Mouse (Mus musculus): ENCODE data around the gene Dennd4c. TPM values are rescaled to one million over a fixed set of nuclear protein-coding genes. Genes with fewer than 3 reads are reported as not detected.

The Dennd4c gene
- polyA plus RNA-seq, 2 experiments = 2.1 to 2.7 TPM

DNA sequence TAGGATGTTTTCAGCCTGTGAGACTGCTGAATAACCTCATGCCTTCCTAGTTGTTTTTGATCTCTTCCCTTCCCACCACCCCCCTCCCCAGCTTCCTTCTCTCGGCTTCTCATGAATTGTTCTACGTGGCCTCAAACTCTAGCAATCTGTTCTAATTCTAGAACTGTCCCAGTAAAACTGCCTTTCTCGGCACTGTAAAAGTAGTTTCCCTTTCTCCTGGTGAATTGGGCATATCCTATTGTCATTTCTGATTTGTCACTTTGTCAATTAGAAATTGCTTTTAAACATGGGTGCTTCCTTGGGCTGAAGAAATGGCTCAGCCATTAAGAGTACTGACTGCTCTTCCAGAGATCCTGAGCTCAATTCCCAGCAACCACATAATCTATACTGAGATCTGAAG lies 103.7 kb downstream of the Dennd4c start:
- DNase-seq (ENCODE audit: low read depth in 3 of 3, low spot score in 3 of 3) (no peak), ATAC-seq (ENCODE audit: insufficient read depth) (no peak)
- no peaks in the 10 kb centered on the region for H3K9me3 ChIP-seq (ENCODE audit: control insufficient read depth, low read length)
- no peak overlapping the region for H3K4me2 ChIP-seq (ENCODE audit: low read depth)
- peaks cover 0 to 5% of the 10 kb centered on the region in 2 experiments; a peak in 2 of 4 replicates for H3K4me1 ChIP-seq (replicated peaks; ENCODE audit: control insufficient read depth in 2 of 2, insufficient read depth in 2 of 2, low read length in 1 of 2)
- no peak for TF ChIP-seq EP300 (IDR thresholded peaks at IDR 0.05; ENCODE audit: low read depth)
- no peak for TF ChIP-seq CTCF (IDR thresholded peaks at IDR 0.05; ENCODE audit: low read depth)
- H3K4me3 ChIP-seq (ENCODE audit: insufficient read depth in 1 of 2, low read depth in 2 of 2, low read length in 2 of 2) = no peak overlapping the region
- 38% methylated on average over 3 of the region's 3 CpGs for WGBS (ENCODE audit: insufficient replicate concordance)
- no peaks in the 10 kb centered on the region for H3K27me3 ChIP-seq (ENCODE audit: control insufficient read depth, insufficient read depth, low read length)
- no peak overlapping the region for H3K27ac ChIP-seq
- peaks cover 30% of the 10 kb centered on the region for H3K36me3 ChIP-seq (replicated peaks; ENCODE audit: control insufficient read depth, insufficient read depth, low read depth)
- no peak overlapping the region for H3K9ac ChIP-seq (replicated peaks)

DNA sequence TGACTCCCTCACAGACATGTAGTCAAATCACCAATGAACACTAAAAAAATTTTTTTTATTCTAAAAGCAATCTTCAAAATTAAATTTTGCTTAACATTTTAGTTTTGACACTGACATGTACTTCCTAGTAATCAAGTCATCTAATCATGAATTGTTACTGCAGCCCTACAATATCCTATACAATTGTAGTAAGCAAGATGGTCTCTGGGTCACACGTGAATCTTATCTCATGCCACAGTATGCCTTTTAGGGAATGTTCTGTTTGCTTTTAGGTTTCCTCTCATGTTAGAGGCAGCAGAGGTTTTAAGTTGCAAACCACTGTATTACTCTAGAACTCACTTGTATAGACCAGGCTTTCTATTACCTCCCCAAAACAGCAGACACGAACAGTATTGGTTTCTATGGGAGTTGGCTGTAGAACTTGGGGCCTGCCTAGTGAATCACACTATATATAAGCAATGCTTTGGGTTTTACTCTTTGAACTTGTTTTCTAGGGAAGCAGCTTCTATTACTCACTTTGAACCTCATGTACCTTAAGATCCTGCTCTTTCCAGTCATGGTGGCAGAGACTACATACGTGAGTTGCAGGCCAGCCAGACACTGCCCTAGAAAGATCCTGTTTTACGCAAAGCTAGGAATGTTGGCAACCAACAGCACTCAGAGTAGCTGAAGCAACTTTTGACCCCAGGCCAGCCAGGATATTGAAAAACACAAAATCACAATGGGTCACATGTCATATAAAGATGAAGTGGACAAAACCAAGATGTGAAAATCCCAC lies 104.6 kb downstream of the Dennd4c start:
- Histone ChIP-seq H3K27ac (no peak overlapping the region), H3K36me3 (replicated peaks; ENCODE audit: control insufficient read depth, insufficient read depth, low read depth) (peaks cover 30% of the 10 kb centered on the region)
- WGBS (ENCODE audit: insufficient replicate concordance) = 58% methylated on average over 4 of the region's 4 CpGs

DNA sequence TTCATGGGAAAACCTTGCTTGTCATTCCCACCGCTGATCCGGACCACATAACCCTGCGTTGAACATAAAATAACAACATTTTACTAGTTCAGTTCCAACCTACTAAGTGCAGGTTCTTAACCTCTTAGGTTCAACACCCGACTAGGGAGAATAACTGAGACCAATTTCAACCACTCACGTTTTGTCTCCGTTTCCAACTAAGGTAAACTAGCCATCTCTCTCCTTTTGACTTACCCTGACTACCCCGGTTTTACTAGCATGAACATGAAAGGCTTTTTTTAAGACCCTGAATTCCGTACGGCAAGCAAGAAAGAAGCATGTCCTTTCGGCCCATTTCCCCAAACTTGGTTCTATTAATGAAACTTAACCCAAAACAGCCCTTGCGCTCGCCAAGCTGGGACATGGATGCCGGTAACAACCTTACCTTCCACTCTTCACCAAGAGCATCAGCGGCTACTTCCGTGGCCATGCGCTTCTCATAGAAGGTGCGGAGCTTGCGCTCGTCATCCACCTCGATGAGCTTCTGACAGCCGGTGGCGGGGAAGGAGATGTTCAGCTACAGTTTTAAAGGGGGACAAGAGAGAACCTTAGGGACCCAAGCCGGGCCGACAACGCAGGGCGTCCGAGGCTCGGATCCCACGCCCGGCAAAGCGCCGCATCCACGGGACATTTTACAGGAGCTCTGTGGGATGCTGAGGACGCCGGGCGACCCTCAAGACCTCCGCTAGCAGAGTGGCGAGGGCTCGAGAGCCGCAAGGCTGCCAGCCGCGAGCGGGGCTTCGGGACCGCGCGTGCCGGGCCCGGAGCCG lies 108.2 kb downstream of the Dennd4c start:
- under 1% methylated on average over 49 of the region's 50 CpGs for WGBS (ENCODE audit: insufficient replicate concordance)
- H3K9ac ChIP-seq (replicated peaks) = peak overlapping the region; percentile 99
- H3K4me3 ChIP-seq (ENCODE audit: insufficient read depth in 1 of 2, low read depth in 2 of 2, low read length in 2 of 2) = peak overlapping the region; percentile 98 to 99
- H3K27me3 ChIP-seq (ENCODE audit: control insufficient read depth, insufficient read depth, low read length) = no peaks in the 10 kb centered on the region
- H3K27ac ChIP-seq = peak overlapping the region; percentile 79
- H3K4me1 ChIP-seq (replicated peaks; ENCODE audit: control insufficient read depth in 2 of 2, insufficient read depth in 2 of 2, low read length in 1 of 2) = peaks cover 5 to 9% of the 10 kb centered on the region in 2 experiments
- no peaks in the 10 kb centered on the region for H3K9me3 ChIP-seq (ENCODE audit: control insufficient read depth, low read length)
- TF ChIP-seq CTCF (IDR thresholded peaks at IDR 0.05; ENCODE audit: low read depth) (no peak), EP300 (IDR thresholded peaks at IDR 0.05; ENCODE audit: low read depth) (no peak)
- H3K36me3 ChIP-seq (replicated peaks; ENCODE audit: control insufficient read depth, insufficient read depth, low read depth) = peaks cover 30% of the 10 kb centered on the region
- ATAC-seq (ENCODE audit: insufficient read depth) = peak; percentile 4; the same call in 1 of the 2 replicates
- H3K4me2 ChIP-seq (ENCODE audit: low read depth) = peak overlapping the region; percentile 91
- no peak for DNase-seq (ENCODE audit: low read depth in 3 of 3, low spot score in 3 of 3)

More for the DNA sequence above, 104.6 kb downstream of the Dennd4c start:
- Histone ChIP-seq H3K4me2 (ENCODE audit: low read depth) (no peak overlapping the region), H3K27me3 (ENCODE audit: control insufficient read depth, insufficient read depth, low read length) (no peaks in the 10 kb centered on the region), H3K9ac (replicated peaks) (no peak overlapping the region), H3K4me3 (ENCODE audit: insufficient read depth in 1 of 2, low read depth in 2 of 2, low read length in 2 of 2) (no peak overlapping the region), H3K4me1 (replicated peaks; ENCODE audit: control insufficient read depth in 2 of 2, insufficient read depth in 2 of 2, low read length in 1 of 2) (peaks cover under 1 to 5% of the 10 kb centered on the region in 2 experiments; a peak in 3 of 4 replicates), H3K9me3 (ENCODE audit: control insufficient read depth, low read length) (no peaks in the 10 kb centered on the region)
- ATAC-seq (ENCODE audit: insufficient read depth) (no peak), DNase-seq (ENCODE audit: low read depth in 3 of 3, low spot score in 3 of 3) (no peak)
- no peak for TF ChIP-seq CTCF (IDR thresholded peaks at IDR 0.05; ENCODE audit: low read depth)
- TF ChIP-seq EP300 (IDR thresholded peaks at IDR 0.05; ENCODE audit: low read depth) = no peak

DNA sequence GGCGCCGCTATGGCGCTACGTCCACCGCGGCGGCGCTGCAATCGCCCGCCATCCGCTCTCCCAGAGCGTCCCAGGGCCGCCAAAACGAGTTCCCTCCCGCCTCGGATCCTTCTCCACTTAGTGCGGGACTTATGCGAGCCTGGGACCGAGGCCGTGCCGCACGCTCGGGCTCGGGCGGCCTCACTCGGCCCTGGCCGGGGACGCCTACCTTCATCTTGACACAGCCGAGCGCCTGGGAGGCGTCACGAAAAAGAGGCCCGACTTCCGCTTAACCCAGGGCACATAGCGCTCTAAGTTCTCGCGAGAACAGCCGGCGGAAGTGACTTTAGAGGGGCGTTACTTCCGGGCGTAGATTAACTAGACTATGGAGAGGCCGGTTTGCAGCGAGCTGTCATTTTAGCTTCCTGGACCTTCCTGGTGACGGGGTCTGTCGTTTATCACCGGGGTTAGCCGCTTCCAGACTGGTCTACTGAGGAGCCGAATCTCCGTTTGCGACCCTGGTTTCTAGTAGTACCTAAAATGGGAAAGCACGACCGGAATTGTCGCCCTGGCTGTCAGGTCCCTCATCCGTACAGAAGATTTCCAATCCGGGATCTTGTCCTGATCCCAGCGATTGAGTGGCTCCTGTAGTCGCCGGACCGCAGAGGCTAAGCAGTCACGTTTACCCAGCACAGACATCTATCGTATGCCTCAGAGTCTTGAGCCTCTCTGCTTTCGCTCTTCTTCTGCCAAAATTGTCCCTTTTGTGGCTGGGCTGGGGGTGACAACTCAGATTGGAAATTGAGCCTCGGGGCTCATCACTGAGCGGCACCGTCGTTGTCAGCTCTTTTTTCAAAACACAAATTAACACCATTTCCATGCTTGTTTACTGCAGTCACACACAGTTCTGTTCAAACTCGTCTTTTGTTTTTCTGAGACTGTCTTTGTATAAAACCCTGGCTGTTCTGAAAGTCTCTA lies 109.0 kb downstream of the Dennd4c start, which contains the start of gene Rps6:
TSS of gene Rps6 (minus strand) at position 300 of the 957 bp plus-strand sequence.
- no peaks in the 10 kb centered on the region for H3K9me3 ChIP-seq (ENCODE audit: control insufficient read depth, low read length)
- no peaks in the 10 kb centered on the region for H3K27me3 ChIP-seq (ENCODE audit: control insufficient read depth, insufficient read depth, low read length)
- WGBS (ENCODE audit: insufficient replicate concordance) = under 1% methylated on average over 67 of the region's 68 CpGs
- peak within 1 kb of the TSS; percentile 98 to 99 for H3K4me3 ChIP-seq (ENCODE audit: insufficient read depth in 1 of 2, low read depth in 2 of 2, low read length in 2 of 2)
- H3K36me3 ChIP-seq (replicated peaks; ENCODE audit: control insufficient read depth, insufficient read depth, low read depth) = peaks cover 27% of the 10 kb centered on the region
- peak within 1 kb of the TSS; percentile 79 for H3K27ac ChIP-seq
- H3K4me1 ChIP-seq (replicated peaks; ENCODE audit: control insufficient read depth in 2 of 2, insufficient read depth in 2 of 2, low read length in 1 of 2) = peaks cover 5 to 11% of the 10 kb centered on the region in 2 experiments
- H3K9ac ChIP-seq (replicated peaks) = peak within 1 kb of the TSS; percentile 99
- DNase-seq (ENCODE audit: low read depth in 3 of 3, low spot score in 3 of 3) (peak; percentile 95 to 98 (median 96)), ATAC-seq (ENCODE audit: insufficient read depth) (peak; percentile 97)
- TF ChIP-seq CTCF (IDR thresholded peaks at IDR 0.05; ENCODE audit: low read depth) (no peak), EP300 (IDR thresholded peaks at IDR 0.05; ENCODE audit: low read depth) (peak; percentile 83)
- peak within 1 kb of the TSS; percentile 91 for H3K4me2 ChIP-seq (ENCODE audit: low read depth)

Measured in liver, embryonic 14.5 days (tissue).